Mouse (Mus musculus): Measurements from ENCODE around the gene Rtn4rl1.

The Rtn4rl1 gene

GRCm38 (mm10) chr11:75161417-75162008 lies 32.1 kb upstream of the Rtn4rl1 start:
- POLR2A ChIA-PET: interaction anchor here in 1 of 4 experiments (1.9 kb wide), 1 partner anchor 9 kb away, joined by 5 read pairs; no protein-coding TSS in a partner anchor
- CTCF ChIA-PET: interaction anchor here in 3 of 4 experiments (0.6 to 1.3 kb wide), 3 partner anchors 8 to 287 kb away, joined by 3 read pairs; partner anchors contain the start of gene Hic1 (in 2 of the 3)

- ChIA-PET POLR2A (interaction anchor here in 2 of 4 experiments (0.5 kb wide), 2 partner anchors 295 to 298 kb away, joined by 3 read pairs; no protein-coding TSS in a partner anchor), CTCF (no interaction called here)
These were observed 30.9 kb upstream of the Rtn4rl1 start for GRCm38 (mm10) chr11:75162591-75163080.

- ChIA-PET POLR2A (interaction anchor here in 1 of 4 experiments (0.9 kb wide), 1 partner anchor 182 kb away, joined by 3 read pairs; no protein-coding TSS in a partner anchor), CTCF (no interaction called here)
These were observed 30.2 kb upstream of the Rtn4rl1 start for GRCm38 (mm10) chr11:75163379-75163778.

GRCm38 (mm10) chr11:75164051-75164450 lies 29.5 kb upstream of the Rtn4rl1 start:
- POLR2A ChIA-PET: interaction anchor here in 1 of 4 experiments (0.9 kb wide), 1 partner anchor 183 kb away, joined by 3 read pairs; no protein-coding TSS in a partner anchor
- CTCF ChIA-PET: no interaction called here

GRCm38 (mm10) chr11:75164750-75165149 lies 28.8 kb upstream of the Rtn4rl1 start:
- CTCF ChIA-PET: interaction anchor here (0.6 to 1.8 kb wide), 39 partner anchors 8 to 345 kb away, joined by 3 to 19 read pairs (median 3); partner anchors contain the start of genes Dph1 (in 2 of the 4), Ovca2 (in 1 of the 4), Rilp (in 1 of the 4) and Rtn4rl1 (in 1 of the 4)
- POLR2A ChIA-PET: interaction anchor here in 3 of 4 experiments (0.6 to 1.8 kb wide), 10 partner anchors 12 to 333 kb away, joined by 3 to 4 read pairs (median 3); partner anchors contain the start of genes Ovca2 (in 1 of the 3), Smg6 (in 1 of the 3), Srr (in 1 of the 3) and Tlcd2 (in 1 of the 3)

- ChIA-PET CTCF (interaction anchor here (0.6 to 1.8 kb wide), 44 partner anchors 9 to 402 kb away, joined by 3 to 19 read pairs (median 3); partner anchors contain the start of genes Dph1 (in 2 of the 4), Ovca2 (in 1 of the 4), Rilp (in 1 of the 4) and Rtn4rl1 (in 1 of the 4)), POLR2A (interaction anchor here in 3 of 4 experiments (0.5 to 1.8 kb wide), 16 partner anchors 11 to 333 kb away, joined by 3 to 5 read pairs (median 3); partner anchors contain the start of genes Ovca2 (in 1 of the 3), Rpa1 (in 1 of the 3), Smg6 (in 1 of the 3) and Smyd4 (in 1 of the 3))
These were observed 28.0 kb upstream of the Rtn4rl1 start for GRCm38 (mm10) chr11:75165441-75166192.

- POLR2A ChIA-PET: interaction anchor here in 2 of 4 experiments (0.5 to 1.8 kb wide), 11 partner anchors 12 to 334 kb away, joined by 3 to 5 read pairs (median 3); partner anchors contain the start of genes Ovca2 (in 1 of the 2), Rpa1 (in 1 of the 2), Smg6 (in 1 of the 2) and Smyd4 (in 1 of the 2)
- CTCF ChIA-PET: interaction anchor here in 3 of 4 experiments (0.9 to 2.3 kb wide), 10 partner anchors 10 to 345 kb away, joined by 3 to 19 read pairs (median 6); no protein-coding TSS in a partner anchor
These were observed 27.3 kb upstream of the Rtn4rl1 start for GRCm38 (mm10) chr11:75166193-75166842.

GRCm38 (mm10) chr11:75166861-75167642 lies 26.5 kb upstream of the Rtn4rl1 start:
- ChIA-PET CTCF (interaction anchor here in 1 of 4 experiments (1.7 to 2.3 kb wide), 2 partner anchors 186 to 243 kb away, joined by 6 to 11 read pairs; no protein-coding TSS in a partner anchor), POLR2A (interaction anchor here in 2 of 4 experiments (1.0 to 1.4 kb wide), 6 partner anchors 16 to 294 kb away, joined by 3 to 5 read pairs (median 4); partner anchors contain the start of genes Rtn4rl1 (in 1 of the 2) and Tlcd2 (in 1 of the 2))

- POLR2A ChIA-PET: interaction anchor here in 2 of 4 experiments (1.0 to 1.4 kb wide), 6 partner anchors 14 to 293 kb away, joined by 3 to 5 read pairs (median 4); partner anchors contain the start of genes Rtn4rl1 (in 1 of the 2) and Tlcd2 (in 1 of the 2)
- CTCF ChIA-PET: interaction anchor here in 3 of 4 experiments (0.6 to 2.3 kb wide), 5 partner anchors 25 to 246 kb away, joined by 3 to 11 read pairs (median 4); no protein-coding TSS in a partner anchor
These were observed 25.7 kb upstream of the Rtn4rl1 start for GRCm38 (mm10) chr11:75167643-75168589.

- ChIA-PET CTCF (interaction anchor here (0.6 to 3.4 kb wide), 57 partner anchors 8 to 1395 kb away, joined by 3 to 35 read pairs (median 4); partner anchors contain the start of genes Rtn4rl1 (in 2 of the 4), Dph1 (in 1 of the 4), Mnt (in 1 of the 4) and Ovca2 (in 1 of the 4)), POLR2A (interaction anchor here in 3 of 4 experiments (0.6 to 3.1 kb wide), 23 partner anchors 10 to 448 kb away, joined by 3 to 22 read pairs (median 5); partner anchors contain the start of genes Rtn4rl1 (in 2 of the 3), Dph1 (in 1 of the 3), Ovca2 (in 1 of the 3) and Smg6 (in 1 of the 3))
These were observed 24.8 kb upstream of the Rtn4rl1 start for GRCm38 (mm10) chr11:75168590-75169361.

GRCm38 (mm10) chr11:75169405-75170080 lies 24.0 kb upstream of the Rtn4rl1 start, which contains the start of gene Hic1:
Gene Hic1, minus strand, starts transcription at chr11:75169519.
- ChIA-PET POLR2A (interaction anchor here in 3 of 4 experiments (0.5 to 3.1 kb wide), 41 partner anchors 9 to 551 kb away, joined by 3 to 22 read pairs (median 4); partner anchors contain the start of genes Rtn4rl1 (in 2 of the 3), Dph1 (in 1 of the 3), Ovca2 (in 1 of the 3) and Smg6 (in 1 of the 3)), CTCF (interaction anchor here (0.6 to 3.4 kb wide), 76 partner anchors 8 to 1396 kb away, joined by 3 to 35 read pairs (median 4); partner anchors contain the start of genes Dph1 (in 2 of the 4), Ovca2 (in 2 of the 4), Rtn4rl1 (in 2 of the 4) and Mnt (in 1 of the 4))

GRCm38 (mm10) chr11:75170136-75170751 lies 23.3 kb upstream of the Rtn4rl1 start:
- POLR2A ChIA-PET: interaction anchor here (0.5 to 3.1 kb wide), 38 partner anchors 8 to 551 kb away, joined by 3 to 22 read pairs (median 4); partner anchors contain the start of genes Tlcd2 (in 2 of the 4), Dph1 (in 1 of the 4), Ovca2 (in 1 of the 4) and Rtn4rl1 (in 1 of the 4)
- CTCF ChIA-PET: interaction anchor here (0.5 to 3.4 kb wide), 55 partner anchors 8 to 793 kb away, joined by 3 to 35 read pairs (median 4); partner anchors contain the start of genes Dph1 (in 2 of the 4), Ovca2 (in 2 of the 4), Rtn4rl1 (in 2 of the 4) and Mnt (in 1 of the 4)

Measured in embryonic stem cell, embryonic (primary cell).